Mouse (Mus musculus): ENCODE data around the gene Rapgef1. TPM values are rescaled to one million over a fixed set of nuclear protein-coding genes. Genes with fewer than 3 reads are reported as not detected.
A peak's percentile ranks its signal among the peaks of the same experiment; 100 is the strongest.

The Rapgef1 gene
- polyA plus RNA-seq, 1 experiment from 2014 or later: 9.7 TPM

DNA sequence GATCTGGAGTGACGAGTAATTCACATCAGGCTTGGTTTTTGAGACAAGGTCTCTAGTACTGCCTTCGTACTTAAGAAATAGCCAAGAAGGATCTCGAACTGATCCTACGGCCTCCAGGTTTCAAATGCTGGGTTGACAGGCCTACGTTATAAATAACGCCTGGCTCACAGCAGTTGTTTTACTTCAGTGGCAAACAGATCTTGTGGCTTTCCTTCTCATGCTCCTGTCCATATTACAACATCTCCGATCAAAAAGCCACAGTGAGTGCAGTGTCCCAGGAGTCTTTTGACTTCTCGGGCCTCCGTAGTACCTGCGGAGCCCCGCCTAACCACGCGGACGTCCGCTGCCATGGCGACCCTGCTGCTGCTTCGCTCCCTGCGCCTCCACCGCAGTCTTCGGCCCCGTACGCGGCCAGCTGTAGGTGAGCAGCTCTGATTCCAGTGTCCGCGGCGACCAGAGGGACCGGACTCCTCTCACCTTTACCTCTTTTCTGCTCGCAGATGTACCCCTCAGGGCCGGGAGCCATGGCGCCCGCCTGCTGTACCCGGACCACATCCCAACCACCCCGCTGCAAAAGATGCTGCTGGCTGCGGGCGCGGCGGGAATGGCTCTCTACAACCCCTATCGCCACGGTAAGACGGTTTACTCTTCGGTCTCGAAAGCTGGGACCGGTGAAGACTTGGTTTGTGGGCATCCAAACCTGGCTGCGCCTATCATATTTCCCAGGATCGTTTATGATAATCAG is 168.6 kb downstream of the Rapgef1 start, which contains the start of gene Trub2:
Gene Trub2, minus strand, starts transcription at position 566 of the 745 bp plus-strand sequence.
- Histone ChIP-seq H3K36me3 (peaks cover 64% of the 10 kb centered on the region), H3K27ac (replicated peaks) (peak within 1 kb of the TSS; percentile 67), H3K4me3 (peak within 1 kb of the TSS; percentile 71), H3K9ac (peak within 1 kb of the TSS; percentile 80), H3K9me3 (no peaks in the 10 kb centered on the region), H3K4me2 (peak within 1 kb of the TSS; percentile 81), H3K4me1 (peaks cover 19% of the 10 kb centered on the region), H3K27me3 (replicated peaks) (no peaks in the 10 kb centered on the region)
- peak; percentile 79 for ATAC-seq (ENCODE audit: extremely low read depth, insufficient number of reproducible peaks, low FRiP score, low TSS enrichment)
- WGBS: under 1% methylated on average over 45 of the region's 45 CpGs

Other genes with a start within 250 kb of the Rapgef1 start
- 0.18 TPM in 1 of 2 replicates, not detected in the other for gene Gm13420, start 132.0 kb downstream of the Rapgef1 start, polyA plus RNA-seq (2015; fragmentation: Nextera tagmentation; extraction: Ambion mirVana)
- gene Gm13547, start 139.6 kb downstream of the Rapgef1 start, polyA plus RNA-seq (2015; fragmentation: Nextera tagmentation; extraction: Ambion mirVana): not detected in 2 replicates
- gene Coq4, start 167.8 kb downstream of the Rapgef1 start, polyA plus RNA-seq (2015; fragmentation: Nextera tagmentation; extraction: Ambion mirVana): 24.6 and 26.2 TPM in 2 replicates
- 30.7 and 34.2 TPM in 2 replicates for gene Trub2, start 168.8 kb downstream of the Rapgef1 start, polyA plus RNA-seq (2015; fragmentation: Nextera tagmentation; extraction: Ambion mirVana)
- 9.2 and 10.1 TPM in 2 replicates for gene Slc27a4, start 182.9 kb downstream of the Rapgef1 start, polyA plus RNA-seq (2015; fragmentation: Nextera tagmentation; extraction: Ambion mirVana)
- 15.7 and 17.1 TPM in 2 replicates for gene Urm1, start 200.4 kb downstream of the Rapgef1 start, polyA plus RNA-seq (2015; fragmentation: Nextera tagmentation; extraction: Ambion mirVana)
- gene Cercam, start 249.4 kb downstream of the Rapgef1 start, polyA plus RNA-seq (2015; fragmentation: Nextera tagmentation; extraction: Ambion mirVana): 19.6 and 21.5 TPM in 2 replicates

Data from heart, embryonic 13.5 days (tissue).